Mouse (Mus musculus): ENCODE data around the gene Sdk1.

Sdk1 gene

GRCm38 (mm10) chr5:141433286-141433685 lies 192.0 kb downstream of the Sdk1 start:
- intact Hi-C loops (cut with DNase I), result no loop called here

- intact Hi-C loops (cut with DNase I), result no loop called here
These were observed 206.0 kb downstream of the Sdk1 start for GRCm38 (mm10) chr5:141447247-141447646.

GRCm38 (mm10) chr5:141463417-141463816 lies 222.1 kb downstream of the Sdk1 start:
- intact Hi-C loops (cut with DNase I), result no loop called here

- intact Hi-C loops (cut with DNase I), result no loop called here
These were observed 227.5 kb downstream of the Sdk1 start for GRCm38 (mm10) chr5:141468821-141469220.

- intact Hi-C loops (cut with DNase I), result no loop called here
These were observed 264.0 kb downstream of the Sdk1 start for GRCm38 (mm10) chr5:141505281-141505680.

GRCm38 (mm10) chr5:141506344-141506743 lies 265.1 kb downstream of the Sdk1 start:
- intact Hi-C loops (cut with DNase I), result no loop called here

- intact Hi-C loops (cut with DNase I), result no loop called here
These were observed 283.8 kb downstream of the Sdk1 start for GRCm38 (mm10) chr5:141524801-141525715.

GRCm38 (mm10) chr5:141540193-141540592 lies 298.9 kb downstream of the Sdk1 start:
- intact Hi-C loops (cut with DNase I), result no loop called here

GRCm38 (mm10) chr5:141542890-141543666 lies 301.8 kb downstream of the Sdk1 start:
- intact Hi-C loops (cut with DNase I), result no loop called here

GRCm38 (mm10) chr5:141553444-141553843 lies 312.2 kb downstream of the Sdk1 start:
- intact Hi-C loops (cut with DNase I), result no loop called here

GRCm38 (mm10) chr5:141558731-141559130 lies 317.4 kb downstream of the Sdk1 start:
- intact Hi-C loops (cut with DNase I), result no loop called here

- intact Hi-C loops (cut with DNase I), result no loop called here
These were observed 319.0 kb downstream of the Sdk1 start for GRCm38 (mm10) chr5:141560325-141560724.

GRCm38 (mm10) chr5:141561989-141562560 lies 320.8 kb downstream of the Sdk1 start:
- intact Hi-C loops (cut with DNase I), result no loop called here

- intact Hi-C loops (cut with DNase I), result no loop called here
These were observed 322.9 kb downstream of the Sdk1 start for GRCm38 (mm10) chr5:141564197-141564596.

GRCm38 (mm10) chr5:141568106-141568505 lies 326.8 kb downstream of the Sdk1 start:
- intact Hi-C loops (cut with DNase I), result no loop called here

- intact Hi-C loops (cut with DNase I), result no loop called here
These were observed 329.2 kb downstream of the Sdk1 start for GRCm38 (mm10) chr5:141570442-141570841.

- intact Hi-C loops (cut with DNase I), result no loop called here
These were observed 333.0 kb downstream of the Sdk1 start for GRCm38 (mm10) chr5:141574263-141574662.

- intact Hi-C loops (cut with DNase I), result no loop called here
These were observed 350.0 kb downstream of the Sdk1 start for GRCm38 (mm10) chr5:141591246-141591645.

- intact Hi-C loops (cut with DNase I), result no loop called here
These were observed 371.4 kb downstream of the Sdk1 start for GRCm38 (mm10) chr5:141612721-141613120.

GRCm38 (mm10) chr5:141615763-141616162 lies 374.5 kb downstream of the Sdk1 start:
- intact Hi-C loops (cut with DNase I), result no loop called here

- intact Hi-C loops (cut with DNase I), result no loop called here
These were observed 376.4 kb downstream of the Sdk1 start for GRCm38 (mm10) chr5:141617660-141618059.

- intact Hi-C loops (cut with DNase I), result no loop called here
These were observed 384.1 kb downstream of the Sdk1 start for GRCm38 (mm10) chr5:141625401-141625800.
